Mouse (Mus musculus) C2C12 (cell line): ENCODE measurements at regions not wholly inside any gene's neighbourhood (a gene's known extent, or its start where the extent isn't known, plus 50 kb on each side); places are given as distances from the start of the nearest gene placed in this dataset.

Source experiments
- H3K27me3 ChIP-seq: one replicate; pipeline ENCODE4 v1.6.1; 2011; ENCODE audit not compliant: control insufficient read depth, insufficient read depth, insufficient read length
- H3K36me3 ChIP-seq: one replicate; pipeline ENCODE4 v1.6.1; 2011; ENCODE audit not compliant: control insufficient read depth, insufficient read depth
- H3K4me3 ChIP-seq: one replicate; pipeline ENCODE4 v1.5.1; 2011; ENCODE audit warnings: mild to moderate bottlenecking, control low read depth; ENCODE audit not compliant: poor library complexity, insufficient read depth, severe bottlenecking
- H3K79me2 ChIP-seq: one replicate; pipeline ENCODE4 v1.6.1; 2011; ENCODE audit not compliant: control insufficient read depth, insufficient read depth
- H3K79me3 ChIP-seq: one replicate; pipeline ENCODE4 v1.6.1; 2011; ENCODE audit warnings: low read depth, control low read depth
- H3ac ChIP-seq: one replicate; pipeline ENCODE3; 2011; ENCODE audit warnings: low read depth; ENCODE audit not compliant: control insufficient read depth, insufficient read length
- CEBPB ChIP-seq: IDR thresholded peaks from one replicate; pipeline ENCODE4 v1.6.1; 2011; ENCODE audit warnings: low read depth, mild to moderate bottlenecking, control low read depth, moderate library complexity
- CTCF ChIP-seq: IDR thresholded peaks from one replicate; pipeline ENCODE4 v1.5.1; 2011; ENCODE audit not compliant: control insufficient read depth, insufficient read depth, insufficient read length
- FOSL1 ChIP-seq: IDR thresholded peaks from one replicate; pipeline ENCODE4 v1.8.0; 2011; ENCODE audit warnings: mild to moderate bottlenecking, low read length; ENCODE audit not compliant: poor library complexity, insufficient read depth, severe bottlenecking
- MAX ChIP-seq: IDR thresholded peaks from one replicate; pipeline ENCODE4 v1.6.1; 2011; ENCODE audit warnings: mild to moderate bottlenecking, control low read depth
- MYOD1 ChIP-seq: IDR thresholded peaks from one replicate; pipeline ENCODE4 v1.6.1; 2011; ENCODE audit warnings: low read depth; ENCODE audit not compliant: control insufficient read depth, insufficient read length
- MYOG ChIP-seq: IDR thresholded peaks from one replicate; pipeline ENCODE4 v1.6.1; 2011; ENCODE audit not compliant: control insufficient read depth, insufficient read length; ENCODE audit errors: extremely low read depth
- USF1 ChIP-seq: IDR thresholded peaks from one replicate; pipeline ENCODE4 v1.6.1; 2011; ENCODE audit warnings: low read depth, mild to moderate bottlenecking, control low read depth, moderate library complexity

GRCm38 (mm10) chr17:35758769-35759168, 54.3 kb upstream of the Ddr1 start:
- Histone ChIP-seq H3K36me3 (no peaks in the 10 kb centered on the region), H3K79me3 (no peaks in the 10 kb centered on the region), H3ac (no peak overlapping the region), H3K4me3 (no peak overlapping the region), H3K27me3 (no peaks in the 10 kb centered on the region), H3K79me2 (no peaks in the 10 kb centered on the region)
- TF ChIP-seq FOSL1 (peak; percentile 23), CTCF (no peak), MYOD1 (peak; percentile 32), CEBPB (no peak), MAX (no peak), USF1 (no peak), MYOG (no peak)

GRCm38 (mm10) chr17:35759740-35760139, 55.3 kb upstream of the Ddr1 start:
- Histone ChIP-seq H3K27me3 (no peaks in the 10 kb centered on the region), H3K36me3 (no peaks in the 10 kb centered on the region), H3K4me3 (no peak overlapping the region), H3K79me3 (no peaks in the 10 kb centered on the region), H3ac (no peak overlapping the region), H3K79me2 (no peaks in the 10 kb centered on the region)
- no peak for TF ChIP-seq CTCF
- no peak for TF ChIP-seq FOSL1
- TF ChIP-seq MYOG = no peak
- TF ChIP-seq MAX = no peak
- no peak for TF ChIP-seq USF1
- no peak for TF ChIP-seq CEBPB
- TF ChIP-seq MYOD1 = no peak

GRCm38 (mm10) chr17:35762614-35763013, 58.2 kb upstream of the Ddr1 start:
- TF ChIP-seq USF1 = no peak
- no peak for TF ChIP-seq CTCF
- no peak for TF ChIP-seq MYOG
- TF ChIP-seq MAX = no peak
- no peak for TF ChIP-seq CEBPB
- no peak for TF ChIP-seq MYOD1
- no peak for TF ChIP-seq FOSL1
- Histone ChIP-seq H3K36me3 (no peaks in the 10 kb centered on the region), H3K27me3 (no peaks in the 10 kb centered on the region), H3K79me3 (no peaks in the 10 kb centered on the region), H3K79me2 (no peaks in the 10 kb centered on the region), H3K4me3 (no peak overlapping the region), H3ac (no peak overlapping the region)

GRCm38 (mm10) chr17:35763101-35763500, 58.4 kb upstream of the Ier3 start:
- no peaks in the 10 kb centered on the region for H3K36me3 ChIP-seq
- H3K79me3 ChIP-seq = no peaks in the 10 kb centered on the region
- no peak overlapping the region for H3K4me3 ChIP-seq
- H3K27me3 ChIP-seq = no peaks in the 10 kb centered on the region
- no peaks in the 10 kb centered on the region for H3K79me2 ChIP-seq
- TF ChIP-seq CEBPB (no peak), MYOD1 (no peak), USF1 (no peak), FOSL1 (no peak), MAX (no peak), MYOG (no peak), CTCF (no peak)
- H3ac ChIP-seq = no peak overlapping the region

- Histone ChIP-seq H3K79me3 (no peaks in the 10 kb centered on the region), H3K27me3 (no peaks in the 10 kb centered on the region), H3K79me2 (no peaks in the 10 kb centered on the region), H3K36me3 (no peaks in the 10 kb centered on the region), H3K4me3 (no peak overlapping the region), H3ac (no peak overlapping the region)
- TF ChIP-seq FOSL1 = no peak
- no peak for TF ChIP-seq MYOG
- TF ChIP-seq CTCF = no peak
- no peak for TF ChIP-seq USF1
- no peak for TF ChIP-seq MYOD1
- TF ChIP-seq CEBPB = no peak
- no peak for TF ChIP-seq MAX
Observed at GRCm38 (mm10) chr17:35763866-35764265, 57.6 kb upstream of the Ier3 start.

- Histone ChIP-seq H3K79me3 (no peaks in the 10 kb centered on the region), H3K4me3 (no peak overlapping the region), H3ac (no peak overlapping the region), H3K27me3 (no peaks in the 10 kb centered on the region), H3K79me2 (no peaks in the 10 kb centered on the region), H3K36me3 (no peaks in the 10 kb centered on the region)
- TF ChIP-seq CEBPB = no peak
- no peak for TF ChIP-seq MAX
- no peak for TF ChIP-seq CTCF
- no peak for TF ChIP-seq FOSL1
- no peak for TF ChIP-seq USF1
- TF ChIP-seq MYOG = no peak
- TF ChIP-seq MYOD1 = no peak
Observed at GRCm38 (mm10) chr17:35766406-35766805, 55.1 kb upstream of the Ier3 start.
